Mouse (Mus musculus) heart, embryonic 14.5 days (tissue): ENCODE measurements around the gene Nlrx1. TPM values are rescaled to one million over a fixed set of nuclear protein-coding genes. Genes with fewer than 3 reads are reported as not detected.
A peak's percentile ranks its signal among the peaks of the same experiment; 100 is the strongest.

Experiments
- ATAC-seq: fragments of 200-750 bp; cut with Nextera tagmentation; 2 replicates; pipeline ENCODE4 v1.8.0; 2017; ENCODE audit warnings: low read depth, moderate TSS enrichment; ENCODE audit not compliant: insufficient number of reproducible peaks, insufficient read depth, low FRiP score
- H3K27ac ChIP-seq, 2 experiments: fragments of 200-500 bp in 1 of 2; fragments of 300-500 bp in 1 of 2; sonication (generic) in 1 of 2; replicated peaks in 1 of 2; 2 replicates each; pipeline ENCODE4 v1.5.1; 2012 to 2014; ENCODE audit warnings: low read depth in 2 of 2, low read length in 2 of 2, control low read depth in 1 of 2, mild to moderate bottlenecking in 1 of 2, mixed read lengths in 1 of 2; ENCODE audit not compliant: control insufficient read depth in 1 of 2, insufficient read depth in 1 of 2
- H3K27me3 ChIP-seq: fragments of 300-500 bp; sonication (generic); 2 replicates; pipeline ENCODE4 v1.6.1; 2014; ENCODE audit warnings: mild to moderate bottlenecking, low read length, control low read depth; ENCODE audit not compliant: control insufficient read depth, insufficient read depth
- H3K36me3 ChIP-seq: fragments of 300-500 bp; sonication (generic); 2 replicates; pipeline ENCODE4 v1.6.1; 2014; ENCODE audit warnings: mild to moderate bottlenecking, control low read depth, low read length, mixed read lengths; ENCODE audit not compliant: control insufficient read depth, insufficient read depth
- H3K4me1 ChIP-seq, 2 experiments: fragments of 200-500 bp in 1 of 2; fragments of 300-500 bp in 1 of 2; sonication (generic) in 1 of 2; 2 replicates each; pipeline ENCODE4 v1.6.1; 2012 to 2014; ENCODE audit warnings: low read length in 2 of 2, control low read depth in 1 of 2, mixed read lengths in 1 of 2; ENCODE audit not compliant: control insufficient read depth in 2 of 2, insufficient read depth in 2 of 2
- H3K4me2 ChIP-seq: fragments of 300-500 bp; sonication (generic); 2 replicates; pipeline ENCODE4 v1.6.1; 2014; ENCODE audit warnings: mild to moderate bottlenecking, low read length
- H3K4me3 ChIP-seq, 2 experiments: fragments of 200-500 bp in 1 of 2; fragments of 300-500 bp in 1 of 2; sonication (generic) in 1 of 2; 2 replicates each; pipeline ENCODE4 v1.5.1; 2012 to 2014; ENCODE audit warnings: low read length in 2 of 2, mild to moderate bottlenecking in 2 of 2, control low read depth in 1 of 2, low read depth in 1 of 2, moderate library complexity in 1 of 2; ENCODE audit not compliant: control insufficient read depth in 1 of 2, insufficient read depth in 1 of 2
- H3K9ac ChIP-seq: fragments of 300-500 bp; sonication (generic); 2 replicates; pipeline ENCODE4 v1.6.1; 2014; ENCODE audit warnings: mild to moderate bottlenecking, low read length
- H3K9me3 ChIP-seq: fragments of 300-500 bp; sonication (generic); 2 replicates; pipeline ENCODE4 v1.6.1; 2016; ENCODE audit warnings: low read length, control low read depth; ENCODE audit not compliant: control insufficient read depth
- WGBS: fragments of 180-500 bp; shearing (Covaris S2); extraction: QIAGEN DNeasy Blood & Tissue Kit; methylation state at CpG from one replicate; pipeline ENCODE4 v1.1.7; 2014; 5-methylcytosine and 5-hydroxymethylcytosine counted together
- polyA plus RNA-seq: library from polyadenylated mRNA; unstranded; fragments of >200 nt; fragmentation: Nextera tagmentation; extraction: Ambion mirVana; gene quantifications from 2 replicates; pipeline ENCODE4 v1.2.1, GENCODE M21; 2014

The Nlrx1 gene
- polyA plus RNA-seq, 1 experiment from 2014 or later, result 7.0 TPM

DNA sequence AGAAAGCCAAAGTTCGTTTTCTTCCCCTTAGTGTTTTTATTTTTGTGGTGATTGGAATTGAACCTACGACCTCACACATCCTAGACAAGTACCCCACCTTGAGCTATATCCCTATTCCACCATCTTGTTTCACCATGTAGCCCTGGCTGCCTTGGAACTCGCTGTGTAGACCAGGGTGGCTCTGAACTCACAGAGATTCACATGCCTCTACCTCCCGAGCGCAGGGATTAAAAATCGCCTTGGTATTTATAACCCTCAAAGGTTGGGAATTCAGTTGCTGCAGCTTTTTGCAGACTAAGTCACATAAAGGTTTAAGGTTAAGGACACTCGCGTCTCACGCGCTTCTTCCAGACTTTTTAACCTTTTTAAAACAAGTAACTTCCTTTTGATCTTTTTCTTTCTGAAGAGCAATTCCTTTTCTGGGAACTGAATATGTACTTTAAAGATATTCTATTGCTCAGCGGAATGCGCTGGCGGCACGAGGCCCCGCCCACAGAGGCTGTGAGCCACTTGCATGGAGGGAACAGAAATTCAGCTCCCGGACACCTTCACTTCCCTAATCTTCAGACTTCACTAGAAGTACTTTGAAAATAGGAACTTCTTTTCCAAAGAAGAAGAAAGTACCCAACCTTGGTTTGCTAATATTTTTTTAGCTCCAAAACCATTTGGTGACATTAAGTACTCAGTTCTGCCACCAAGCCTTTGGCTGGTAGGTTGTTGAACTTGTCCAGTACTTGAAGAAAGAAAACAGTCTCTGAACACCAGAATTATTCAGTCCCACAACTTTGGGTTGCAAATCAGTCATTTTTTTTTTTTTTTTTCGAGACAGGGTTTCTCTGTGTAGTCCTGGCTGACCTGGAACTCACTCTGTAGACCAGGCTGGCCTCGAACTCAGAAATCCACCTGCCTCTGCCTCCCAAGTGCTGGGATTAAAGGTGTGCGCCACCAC is 33.6 kb downstream of the Nlrx1 start:
- Histone ChIP-seq H3K27ac (peak overlapping the region; percentile 8 to 68), H3K9me3 (no peaks in the 10 kb centered on the region), H3K4me2 (peak overlapping the region; percentile 68), H3K9ac (peak overlapping the region; percentile 47), H3K27me3 (no peaks in the 10 kb centered on the region), H3K4me3 (peak overlapping the region; percentile 39 to 78), H3K4me1 (peaks cover 5 to 21% of the 10 kb centered on the region in 2 experiments), H3K36me3 (no peaks in the 10 kb centered on the region)
- WGBS, result 22% methylated on average over 19 of the region's 19 CpGs
- no peak for ATAC-seq

DNA sequence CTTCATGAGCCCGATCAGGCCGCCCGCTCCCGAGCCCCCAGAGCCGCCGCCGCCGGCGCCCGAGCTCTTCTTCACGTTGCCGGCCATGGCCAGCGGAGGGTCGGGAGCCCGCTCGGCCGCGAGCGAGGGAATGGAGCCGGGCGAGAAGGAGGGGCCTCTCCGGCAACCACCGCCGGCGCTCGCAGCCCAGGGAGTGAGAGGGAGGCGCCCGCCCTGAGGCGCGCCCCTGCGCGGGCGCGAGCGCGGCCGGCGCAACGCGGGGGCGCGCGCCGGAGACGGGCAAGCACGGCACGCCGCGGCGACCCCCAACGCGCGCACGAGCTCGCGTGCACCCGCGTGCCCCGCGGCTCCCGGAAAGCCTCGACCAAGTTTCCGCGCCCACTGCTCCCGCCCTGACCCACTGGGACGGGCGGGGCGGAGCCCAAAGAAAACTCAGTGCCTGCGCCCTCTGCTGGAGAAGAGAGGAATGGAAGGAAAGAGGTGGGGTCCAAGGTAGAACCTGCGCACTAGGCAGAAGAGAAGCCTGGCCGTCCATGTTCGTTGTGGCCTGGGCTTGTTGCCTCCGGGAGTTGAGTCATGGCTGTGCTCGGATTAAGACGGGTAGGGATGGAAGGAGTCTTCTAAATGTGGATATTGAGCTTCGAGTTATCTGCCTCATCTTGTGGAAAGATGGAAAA is 34.5 kb downstream of the Nlrx1 start, which contains the start of gene Cbl:
Cbl (minus strand) TSS at position 248 of the 677 bp plus-strand sequence.
- H3K4me1 ChIP-seq, result peaks cover 5 to 24% of the 10 kb centered on the region in 2 experiments
- peak within 1 kb of the TSS; percentile 90 for H3K9ac ChIP-seq
- H3K4me2 ChIP-seq, result peak within 1 kb of the TSS; percentile 82
- H3K36me3 ChIP-seq, result no peaks in the 10 kb centered on the region
- under 1% methylated on average over 67 of the region's 76 CpGs for WGBS
- ATAC-seq, result peak; percentile 89
- no peaks in the 10 kb centered on the region for H3K27me3 ChIP-seq
- H3K27ac ChIP-seq, result peak within 1 kb of the TSS; percentile 92
- no peaks in the 10 kb centered on the region for H3K9me3 ChIP-seq
- peak within 1 kb of the TSS; percentile 78 to 99 for H3K4me3 ChIP-seq

DNA sequence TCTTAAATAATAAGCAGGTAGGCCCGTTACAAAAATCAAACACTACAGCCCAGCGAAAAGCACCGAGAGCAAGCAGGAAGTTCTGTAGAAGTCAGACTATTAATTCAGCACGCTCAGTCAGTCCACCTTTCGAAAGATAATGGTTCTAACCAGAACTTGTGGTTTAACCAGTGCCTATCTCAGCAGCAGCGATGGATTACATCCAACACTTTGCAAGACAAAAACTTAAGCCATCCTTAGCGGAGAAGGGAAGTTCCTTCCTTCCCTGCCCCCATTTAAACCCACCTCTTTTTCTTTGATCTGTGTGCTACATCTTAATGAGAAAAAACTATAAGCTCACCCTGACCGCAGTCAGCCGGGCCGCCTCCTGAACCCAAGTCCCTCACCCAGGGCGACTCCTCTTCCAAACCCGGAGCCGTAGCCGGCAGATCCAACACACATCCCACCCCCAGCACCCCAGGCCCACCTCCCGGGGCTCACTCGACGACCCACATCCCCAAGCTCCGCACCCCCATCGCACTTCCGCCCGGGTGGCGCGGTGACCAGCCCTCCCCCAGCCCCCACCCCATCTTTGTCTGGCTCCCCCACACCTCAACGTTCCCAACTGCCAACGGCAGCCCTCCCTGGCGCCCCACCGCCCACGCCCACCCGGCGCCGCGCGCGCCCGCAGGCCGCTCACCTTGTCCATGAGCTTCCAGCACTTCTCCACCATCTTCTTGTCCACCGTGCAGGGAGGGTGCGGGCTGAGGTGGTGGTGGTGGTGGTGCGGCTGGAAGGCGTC is 35.2 kb downstream of the Nlrx1 start:
- Histone ChIP-seq H3K4me1 (peaks cover 5 to 27% of the 10 kb centered on the region in 2 experiments), H3K36me3 (no peaks in the 10 kb centered on the region), H3K27me3 (no peaks in the 10 kb centered on the region), H3K9ac (peak overlapping the region; percentile 90), H3K4me2 (peak overlapping the region; percentile 82), H3K27ac (peak overlapping the region; percentile 92), H3K9me3 (no peaks in the 10 kb centered on the region), H3K4me3 (peak overlapping the region; percentile 78 to 99)
- under 1% methylated on average over 40 of the region's 40 CpGs for WGBS
- ATAC-seq, result peak; percentile 62

DNA sequence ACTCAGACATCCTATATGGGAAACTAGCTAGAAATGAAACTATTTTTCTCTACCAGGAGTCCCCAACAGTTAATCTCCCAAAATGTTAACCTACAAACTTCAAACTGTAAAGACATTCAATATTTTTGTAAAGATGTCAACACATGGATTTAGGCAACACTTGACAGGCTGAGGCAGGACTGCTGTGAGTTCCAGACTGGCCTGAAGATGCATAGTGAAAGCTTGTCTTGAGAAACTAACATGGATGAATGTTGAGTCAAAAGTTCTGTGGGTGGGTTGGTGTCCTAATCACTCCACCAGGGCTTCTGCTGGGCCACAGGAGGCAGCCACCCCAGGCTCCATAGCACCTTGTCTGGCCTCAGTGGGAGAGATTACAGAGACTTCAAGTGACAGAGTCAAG is 36.8 kb downstream of the Nlrx1 start:
- Histone ChIP-seq H3K36me3 (0 out of 2 replicates have a peak, but pooled peaks cover 6% of the 10 kb centered on the region), H3K4me3 (peak overlapping the region in 1 of 2 experiments; percentile 78; a peak in 1 of 4 replicates), H3K4me2 (peak overlapping the region; percentile 82; the same call in 1 of the 2 replicates), H3K9me3 (no peaks in the 10 kb centered on the region), H3K27ac (no peak overlapping the region), H3K9ac (peak overlapping the region; percentile 90), H3K27me3 (no peaks in the 10 kb centered on the region), H3K4me1 (peaks cover 5 to 30% of the 10 kb centered on the region in 2 experiments)
- no peak for ATAC-seq

DNA sequence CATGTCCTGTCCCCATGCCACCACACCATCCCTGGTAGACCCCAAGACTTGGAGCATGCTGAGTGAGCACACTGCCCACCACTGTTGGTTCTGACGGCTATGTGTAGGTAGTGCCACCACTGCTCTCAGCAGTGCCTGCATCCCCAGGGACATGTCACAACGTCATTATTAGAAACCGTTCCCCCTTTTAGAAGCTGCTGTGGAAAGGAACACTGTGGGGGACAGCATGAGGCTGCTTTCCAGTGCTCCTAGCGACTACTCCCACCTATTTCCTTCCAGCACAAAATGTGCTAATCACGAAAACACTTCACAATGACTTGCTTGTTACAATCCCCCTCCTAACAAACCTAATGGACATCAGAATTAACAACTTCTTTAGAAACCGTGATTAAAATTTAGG is 42.4 kb downstream of the Nlrx1 start:
- Histone ChIP-seq H3K36me3 (0 out of 2 replicates have a peak, but pooled peaks cover 6% of the 10 kb centered on the region), H3K9me3 (no peaks in the 10 kb centered on the region), H3K27me3 (no peaks in the 10 kb centered on the region), H3K4me2 (no peak overlapping the region), H3K4me3 (no peak overlapping the region), H3K27ac (no peak overlapping the region), H3K9ac (no peak overlapping the region), H3K4me1 (peaks cover 3 to 25% of the 10 kb centered on the region in 2 experiments)
- 31% methylated on average over 6 of the region's 6 CpGs for WGBS
- no peak for ATAC-seq

DNA sequence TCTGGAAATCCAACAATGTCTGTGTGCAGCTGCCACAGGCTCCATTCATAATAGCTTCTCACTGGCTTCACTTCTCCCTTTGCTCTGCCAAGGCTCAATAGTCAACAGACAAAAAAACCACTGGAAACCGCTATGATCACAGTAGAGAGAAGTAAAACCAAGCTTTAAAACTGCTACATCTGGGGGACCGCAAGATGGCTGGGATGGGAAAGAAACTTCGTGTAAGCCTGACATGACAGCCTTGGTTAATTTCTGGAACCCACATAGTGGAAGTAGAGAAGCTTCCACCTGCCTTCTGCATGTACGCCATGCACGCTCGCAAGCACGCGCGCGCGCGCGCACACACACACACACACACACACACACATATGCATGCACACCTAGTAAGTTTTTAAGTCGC is 54.9 kb downstream of the Nlrx1 start:
- H3K27ac ChIP-seq, result no peak overlapping the region
- H3K4me2 ChIP-seq, result no peak overlapping the region
- H3K4me1 ChIP-seq, result no peaks in the 10 kb centered on the region
- no peaks in the 10 kb centered on the region for H3K36me3 ChIP-seq
- H3K4me3 ChIP-seq, result no peak overlapping the region
- H3K9ac ChIP-seq, result no peak overlapping the region
- H3K9me3 ChIP-seq, result 0 out of 2 replicates have a peak, but pooled peaks cover 5% of the 10 kb centered on the region
- H3K27me3 ChIP-seq, result no peaks in the 10 kb centered on the region
- ATAC-seq, result no peak
- WGBS, result 96% methylated on average over 14 of the region's 14 CpGs

DNA sequence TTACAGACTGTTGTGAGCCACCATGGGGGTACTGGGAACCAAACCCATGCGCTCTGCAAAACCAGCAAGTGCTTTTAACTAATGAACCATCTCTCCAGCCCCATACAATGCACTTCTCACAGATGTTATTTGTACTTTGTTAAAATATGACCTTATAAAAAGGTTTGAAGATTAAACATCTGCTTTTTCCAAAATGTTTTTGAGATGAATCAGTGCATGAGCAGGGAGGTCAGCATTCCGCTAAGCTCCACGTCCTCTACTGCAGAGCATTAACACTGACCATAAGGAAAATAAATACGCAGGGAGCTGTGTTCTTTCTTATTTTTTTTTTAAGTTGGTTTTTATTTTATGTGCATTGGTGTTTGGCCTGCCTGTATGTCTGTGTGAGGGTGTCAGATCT is 56.0 kb downstream of the Nlrx1 start:
- no peak overlapping the region for H3K27ac ChIP-seq
- H3K9ac ChIP-seq, result no peak overlapping the region
- H3K36me3 ChIP-seq, result no peaks in the 10 kb centered on the region
- 0 out of 2 replicates have a peak, but pooled peaks cover 5% of the 10 kb centered on the region for H3K9me3 ChIP-seq
- no peak overlapping the region for H3K4me2 ChIP-seq
- ATAC-seq, result no peak
- 91% methylated on average over 4 of the region's 4 CpGs for WGBS
- H3K4me1 ChIP-seq, result no peaks in the 10 kb centered on the region
- no peak overlapping the region for H3K4me3 ChIP-seq
- H3K27me3 ChIP-seq, result no peaks in the 10 kb centered on the region
